Mouse (Mus musculus) kidney, embryonic 15.5 days (tissue): ENCODE data around the gene Pde6b. TPM values are rescaled to one million over a fixed set of nuclear protein-coding genes. Genes with fewer than 3 reads are reported as not detected.

ENCODE experiments used
- ATAC-seq: fragments of 200-750 bp; cut with Nextera tagmentation; replicated peaks from 2 replicates; pipeline ENCODE4 v1.8.0; 2017; ENCODE audit warnings: moderate TSS enrichment; ENCODE audit not compliant: low FRiP score
- H3K27ac ChIP-seq: fragments of 300-500 bp; sonication (generic); 2 replicates; pipeline ENCODE4 v1.5.1; 2015; ENCODE audit warnings: mild to moderate bottlenecking, inconsistent platforms
- H3K27me3 ChIP-seq: fragments of 300-500 bp; sonication (generic); 2 replicates; pipeline ENCODE4 v1.6.1; 2015; ENCODE audit warnings: inconsistent platforms
- H3K36me3 ChIP-seq: fragments of 300-500 bp; sonication (generic); 2 replicates; pipeline ENCODE4 v1.6.1; 2015; ENCODE audit warnings: inconsistent platforms
- H3K4me1 ChIP-seq: fragments of 300-500 bp; sonication (generic); 2 replicates; pipeline ENCODE4 v1.6.1; 2015; ENCODE audit warnings: inconsistent platforms
- H3K4me2 ChIP-seq: fragments of 300-500 bp; sonication (generic); 2 replicates; pipeline ENCODE4 v1.6.1; 2015; ENCODE audit warnings: moderate library complexity, mild to moderate bottlenecking, inconsistent platforms
- H3K4me3 ChIP-seq: fragments of 300-500 bp; sonication (generic); replicated peaks from 2 replicates; pipeline ENCODE4 v1.5.1; 2015; ENCODE audit warnings: mild to moderate bottlenecking, inconsistent platforms
- H3K9ac ChIP-seq: fragments of 300-500 bp; sonication (generic); 2 replicates; pipeline ENCODE4 v1.6.1; 2015; ENCODE audit warnings: mild to moderate bottlenecking, inconsistent platforms
- H3K9me3 ChIP-seq: fragments of 300-500 bp; sonication (generic); replicated peaks from 2 replicates; pipeline ENCODE4 v1.6.1; 2016; ENCODE audit warnings: inconsistent platforms
- WGBS: fragments of 180-500 bp; shearing (Covaris S2); methylation state at CpG from one replicate; pipeline ENCODE4 v1.1.7; 2015; ENCODE audit warnings: mixed read lengths; 5-methylcytosine and 5-hydroxymethylcytosine counted together
- polyA plus RNA-seq: library from polyadenylated mRNA; unstranded; fragments of >200 nt; fragmentation: Nextera tagmentation; extraction: Ambion mirVana; gene quantifications from 2 replicates; pipeline ENCODE4 v1.2.1, GENCODE M21; 2015

The Pde6b gene
- polyA plus RNA-seq, 1 experiment from 2014 or later = 0.34 TPM

- ATAC-seq = peak; percentile 66
- Histone ChIP-seq H3K27me3 (peaks cover 98% of the 10 kb centered on the region), H3K4me3 (peak overlapping the region; percentile 56), H3K36me3 (no peaks in the 10 kb centered on the region), H3K4me2 (peak overlapping the region; percentile 97), H3K9me3 (no peaks in the 10 kb centered on the region), H3K9ac (peak overlapping the region; percentile 45), H3K27ac (no peak overlapping the region), H3K4me1 (peaks cover 35% of the 10 kb centered on the region)
- under 1% methylated on average over 79 of the region's 100 CpGs for WGBS
Observed at GRCm38 (mm10) chr5:108366984-108367841, 21.0 kb upstream of the Pde6b start.

- H3K4me1 ChIP-seq = peaks cover 35% of the 10 kb centered on the region
- peaks cover 98% of the 10 kb centered on the region for H3K27me3 ChIP-seq
- WGBS = 2% methylated on average over 35 of the region's 36 CpGs
- H3K4me2 ChIP-seq = peak within 1 kb of the TSS; percentile 97
- H3K9ac ChIP-seq = peak within 1 kb of the TSS; percentile 45
- H3K36me3 ChIP-seq = no peaks in the 10 kb centered on the region
- H3K4me3 ChIP-seq = peak within 1 kb of the TSS; percentile 56
- H3K27ac ChIP-seq = no peak within 1 kb of the TSS
- no peaks in the 10 kb centered on the region for H3K9me3 ChIP-seq
- ATAC-seq = peak; percentile 37
Observed at GRCm38 (mm10) chr5:108367871-108368332, 20.3 kb upstream of the Pde6b start, which contains the start of gene Gm42517. Gm42517 (minus strand) TSS chr5:108367922.

- WGBS = 7% methylated on average over 6 of the region's 6 CpGs
- H3K9me3 ChIP-seq = no peaks in the 10 kb centered on the region
- H3K9ac ChIP-seq = no peak overlapping the region
- H3K4me2 ChIP-seq = peak overlapping the region; percentile 97
- H3K4me1 ChIP-seq = peaks cover 35% of the 10 kb centered on the region
- ATAC-seq = no peak
- H3K27me3 ChIP-seq = peaks cover 98% of the 10 kb centered on the region
- H3K27ac ChIP-seq = no peak overlapping the region
- peak overlapping the region; percentile 39 for H3K4me3 ChIP-seq
- H3K36me3 ChIP-seq = no peaks in the 10 kb centered on the region
Observed at GRCm38 (mm10) chr5:108368446-108368845, 19.7 kb upstream of the Pde6b start.

GRCm38 (mm10) chr5:108368851-108369621, 19.2 kb upstream of the Pde6b start:
- 0 out of 2 replicates have a peak overlapping the region, but pooled peaks have one; percentile 11 for H3K9ac ChIP-seq
- peaks cover 98% of the 10 kb centered on the region for H3K27me3 ChIP-seq
- H3K4me3 ChIP-seq = peak overlapping the region; percentile 39
- no peaks in the 10 kb centered on the region for H3K9me3 ChIP-seq
- under 1% methylated on average over 49 of the region's 49 CpGs for WGBS
- peaks cover 35% of the 10 kb centered on the region for H3K4me1 ChIP-seq
- no peak overlapping the region for H3K27ac ChIP-seq
- no peak for ATAC-seq
- H3K4me2 ChIP-seq = peak overlapping the region; percentile 97
- no peaks in the 10 kb centered on the region for H3K36me3 ChIP-seq

GRCm38 (mm10) chr5:108369964-108370363, 18.2 kb upstream of the Pde6b start:
- 2% methylated on average over 6 of the region's 6 CpGs for WGBS
- no peaks in the 10 kb centered on the region for H3K36me3 ChIP-seq
- ATAC-seq = no peak
- no peak overlapping the region for H3K4me2 ChIP-seq
- no peaks in the 10 kb centered on the region for H3K9me3 ChIP-seq
- no peak overlapping the region for H3K4me3 ChIP-seq
- no peak overlapping the region for H3K27ac ChIP-seq
- no peak overlapping the region for H3K9ac ChIP-seq
- H3K27me3 ChIP-seq = peaks cover 97% of the 10 kb centered on the region
- peaks cover 35% of the 10 kb centered on the region for H3K4me1 ChIP-seq

GRCm38 (mm10) chr5:108374079-108374478, 14.1 kb upstream of the Pde6b start:
- H3K27me3 ChIP-seq = peaks cover 72% of the 10 kb centered on the region
- no peak for ATAC-seq
- WGBS = 71% methylated on average over 5 of the region's 5 CpGs

GRCm38 (mm10) chr5:108376059-108376458, 12.1 kb upstream of the Pde6b start:
- H3K4me1 ChIP-seq = no peaks in the 10 kb centered on the region
- H3K27me3 ChIP-seq = peaks cover 52% of the 10 kb centered on the region
- H3K27ac ChIP-seq = no peak overlapping the region
- H3K36me3 ChIP-seq = no peaks in the 10 kb centered on the region
- WGBS = 82% methylated on average over 1 of the region's 1 CpGs
- no peak overlapping the region for H3K4me3 ChIP-seq
- no peak for ATAC-seq
- no peak overlapping the region for H3K4me2 ChIP-seq
- H3K9me3 ChIP-seq = no peaks in the 10 kb centered on the region
- H3K9ac ChIP-seq = no peak overlapping the region

More at GRCm38 (mm10) chr5:108374079-108374478, 14.1 kb upstream of the Pde6b start:
- H3K4me3 ChIP-seq = no peak overlapping the region
- no peak overlapping the region for H3K9ac ChIP-seq
- H3K36me3 ChIP-seq = no peaks in the 10 kb centered on the region
- peaks cover 6% of the 10 kb centered on the region for H3K4me1 ChIP-seq
- no peaks in the 10 kb centered on the region for H3K9me3 ChIP-seq
- H3K4me2 ChIP-seq = no peak overlapping the region
- no peak overlapping the region for H3K27ac ChIP-seq

GRCm38 (mm10) chr5:108378346-108378745, 9.8 kb upstream of the Pde6b start:
- Histone ChIP-seq H3K4me2 (no peak overlapping the region), H3K27ac (no peak overlapping the region), H3K9me3 (no peaks in the 10 kb centered on the region), H3K4me3 (no peak overlapping the region), H3K4me1 (no peaks in the 10 kb centered on the region), H3K27me3 (peaks cover 31% of the 10 kb centered on the region), H3K9ac (no peak overlapping the region), H3K36me3 (no peaks in the 10 kb centered on the region)
- no peak for ATAC-seq
- WGBS = 89% methylated on average over 4 of the region's 4 CpGs

- Histone ChIP-seq H3K4me1 (no peaks in the 10 kb centered on the region), H3K4me2 (no peak overlapping the region), H3K27ac (no peak overlapping the region), H3K36me3 (no peaks in the 10 kb centered on the region), H3K9ac (no peak overlapping the region), H3K9me3 (no peaks in the 10 kb centered on the region), H3K27me3 (no peaks in the 10 kb centered on the region; the same call in 1 of the 2 replicates), H3K4me3 (no peak overlapping the region)
- 88% methylated on average over 2 of the region's 2 CpGs for WGBS
- no peak for ATAC-seq
Observed at GRCm38 (mm10) chr5:108385632-108386031, 2.6 kb upstream of the Pde6b start.

- no peak overlapping the region for H3K27ac ChIP-seq
- ATAC-seq = no peak
- no peaks in the 10 kb centered on the region; the same call in 1 of the 2 replicates for H3K27me3 ChIP-seq
- H3K4me3 ChIP-seq = no peak overlapping the region
- H3K4me1 ChIP-seq = no peaks in the 10 kb centered on the region
- WGBS = 68% methylated on average over 4 of the region's 4 CpGs
- no peak overlapping the region for H3K9ac ChIP-seq
- H3K36me3 ChIP-seq = no peaks in the 10 kb centered on the region
- H3K4me2 ChIP-seq = no peak overlapping the region
- no peaks in the 10 kb centered on the region for H3K9me3 ChIP-seq
Observed at GRCm38 (mm10) chr5:108386449-108386848, 1.7 kb upstream of the Pde6b start.

GRCm38 (mm10) chr5:108389744-108390143, 1.6 kb downstream of the Pde6b start:
- H3K9ac ChIP-seq = no peak overlapping the region
- H3K27ac ChIP-seq = no peak overlapping the region
- H3K9me3 ChIP-seq = no peaks in the 10 kb centered on the region
- ATAC-seq = no peak
- no peaks in the 10 kb centered on the region for H3K4me1 ChIP-seq
- H3K4me3 ChIP-seq = no peak overlapping the region
- WGBS = 70% methylated on average over 3 of the region's 3 CpGs
- no peak overlapping the region for H3K4me2 ChIP-seq
- no peaks in the 10 kb centered on the region; the same call in 1 of the 2 replicates for H3K27me3 ChIP-seq
- H3K36me3 ChIP-seq = no peaks in the 10 kb centered on the region

- Histone ChIP-seq H3K27ac (no peak overlapping the region), H3K4me1 (no peaks in the 10 kb centered on the region), H3K27me3 (no peaks in the 10 kb centered on the region), H3K36me3 (no peaks in the 10 kb centered on the region), H3K9me3 (no peaks in the 10 kb centered on the region), H3K4me3 (no peak overlapping the region), H3K4me2 (no peak overlapping the region), H3K9ac (no peak overlapping the region)
- no peak for ATAC-seq
- WGBS = 76% methylated on average over 4 of the region's 4 CpGs
Observed at GRCm38 (mm10) chr5:108403453-108403852, 15.3 kb downstream of the Pde6b start.
